In the genomic region with DNA sequence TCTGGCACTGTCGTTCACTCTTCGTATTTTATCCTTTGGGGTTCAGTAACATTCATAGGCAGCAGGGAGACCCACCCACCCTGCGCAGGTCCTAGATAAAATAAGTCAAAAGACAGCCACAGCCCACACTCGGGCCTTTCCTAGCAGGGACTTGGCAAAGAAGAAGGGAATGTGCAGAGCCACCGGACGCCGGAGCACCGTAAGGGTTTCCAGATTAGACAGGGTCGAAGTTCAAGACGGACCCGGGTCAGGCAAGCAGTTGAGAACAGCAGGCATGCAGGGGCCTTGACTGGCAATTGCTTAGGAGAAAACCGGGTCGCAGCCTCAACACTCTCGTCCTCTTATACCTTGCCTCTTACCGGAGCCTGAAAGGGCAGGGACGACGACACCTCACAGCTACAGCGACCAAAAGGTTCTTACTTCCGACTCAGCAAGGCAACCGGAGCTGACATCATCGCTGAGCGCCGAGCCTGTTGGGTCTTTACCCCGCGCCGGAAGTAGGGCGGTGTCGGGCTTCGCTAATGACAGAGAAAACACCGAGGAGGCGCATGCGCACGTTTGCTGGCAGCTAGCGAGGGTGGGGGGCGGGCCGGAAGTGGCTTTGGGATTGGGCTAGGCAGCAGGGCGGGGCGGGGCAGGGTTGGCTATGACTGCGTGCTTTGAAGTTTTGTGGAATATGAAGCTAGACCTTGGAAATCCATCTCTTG, we compare ENCODE assay signal across 8 mouse cellular contexts. TPM values are rescaled to one million over a fixed set of nuclear protein-coding genes. Genes with fewer than 3 reads are reported as not detected.
DNase-seq lines count a peak whose midpoint lies in the region; ATAC-seq lines count a peak whose summit lies in the region.

A gene (minus strand): TSS at position 475 of the 707 bp plus-strand sequence.

- peak; percentile 96 for ATAC-seq in hindbrain, embryonic 15.5 days (ENCODE audit: low FRiP score, low read depth)

- H3K9me3 ChIP-seq in hindbrain, embryonic 15.5 days: no peaks in the 10 kb centered on the region

- H3K27me3 ChIP-seq in hindbrain, embryonic 15.5 days: no peaks in the 10 kb centered on the region

- peaks cover 20% of the 10 kb centered on the region for H3K4me1 ChIP-seq in hindbrain, embryonic 15.5 days (replicated peaks)

- peaks cover 11% of the 10 kb centered on the region for H3K36me3 ChIP-seq in hindbrain, embryonic 15.5 days

- H3K4me3 ChIP-seq in hindbrain, embryonic 15.5 days: peak within 1 kb of the TSS; percentile 92

- H3K9ac ChIP-seq in hindbrain, embryonic 15.5 days: peak within 1 kb of the TSS; percentile 85

- peak within 1 kb of the TSS; percentile 82 for H3K27ac ChIP-seq in hindbrain, embryonic 15.5 days (replicated peaks)

- peak; percentile 100 for DNase-seq in T-cell, adult 2 months (ENCODE audit: low spot score)
- peak; percentile 99 to 100 for DNase-seq in cerebellum, postnatal 36 days
- peak; percentile 100 for DNase-seq in frontal cortex, postnatal 36 days (ENCODE audit: low spot score in 2 of 2)
- DNase-seq in left cerebral cortex, adult 11 months (ENCODE audit: low spot score): peak; percentile 97
- DNase-seq in lung, postnatal 4 days: peak; percentile 98 to 100
- DNase-seq in retina, postnatal 7 days (ENCODE audit: low read depth, low spot score): peak; percentile 99
- DNase-seq in urinary bladder, adult 2 months (ENCODE audit: low spot score): peak; percentile 96

- H3K4me2 ChIP-seq in hindbrain, embryonic 15.5 days: peak within 1 kb of the TSS; percentile 82

- WGBS in hindbrain, embryonic 15.5 days: 1% methylated on average over 39 of the region's 39 CpGs

RNA-seq across cellular contexts. Expression of the gene that starts here (rescaled TPM):
- polyA plus RNA-seq in hindbrain, embryonic 15.5 days (2015; fragmentation: Nextera tagmentation; extraction: Ambion mirVana): 34.6 and 35.1 TPM in 2 replicates
- polyA plus RNA-seq in urinary bladder, adult 2 months (2012; rRNA removed): 23.2 and 29.1 TPM in 2 replicates

Comparison
In these comparisons a context has a peak if more than half of its experiments do, and no peak if none do; other contexts are left out.
1. Peak in every context shown above with its lines: DNase-seq, ATAC-seq, H3K4me3 ChIP-seq and H3K27ac ChIP-seq.